Mouse (Mus musculus): ENCODE results near the gene Ghr.

The Ghr gene

DNA sequence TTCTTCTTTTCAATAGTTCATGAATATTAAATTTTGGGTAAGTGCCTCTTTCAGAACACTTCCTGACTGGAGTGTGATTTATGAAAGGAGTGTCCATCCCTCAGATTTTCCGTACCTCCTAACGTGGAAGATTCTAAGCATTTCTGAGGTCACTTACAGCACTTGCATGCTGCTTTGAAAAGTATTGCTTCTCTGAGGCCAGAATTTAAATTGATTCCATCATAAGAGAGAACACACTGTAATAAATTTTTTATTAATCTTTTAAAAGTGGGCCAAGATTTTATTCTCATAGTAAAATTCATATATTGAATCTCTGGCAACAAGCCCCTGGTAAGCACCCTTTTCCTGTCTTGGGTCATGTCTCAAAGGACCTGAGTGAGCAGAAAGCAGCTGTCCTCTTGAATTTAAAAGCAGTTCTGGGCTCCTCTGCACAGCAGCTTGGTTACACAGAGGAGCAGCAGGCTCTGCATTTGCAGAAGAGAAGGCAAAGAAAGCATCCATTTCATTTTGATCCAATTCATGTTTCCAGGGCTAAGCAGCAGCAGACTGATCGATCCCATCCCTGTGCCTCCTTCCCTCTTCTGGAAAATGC lies 46.9 kb downstream of the Ghr start:
- CTCF ChIA-PET, result no interaction called here

DNA sequence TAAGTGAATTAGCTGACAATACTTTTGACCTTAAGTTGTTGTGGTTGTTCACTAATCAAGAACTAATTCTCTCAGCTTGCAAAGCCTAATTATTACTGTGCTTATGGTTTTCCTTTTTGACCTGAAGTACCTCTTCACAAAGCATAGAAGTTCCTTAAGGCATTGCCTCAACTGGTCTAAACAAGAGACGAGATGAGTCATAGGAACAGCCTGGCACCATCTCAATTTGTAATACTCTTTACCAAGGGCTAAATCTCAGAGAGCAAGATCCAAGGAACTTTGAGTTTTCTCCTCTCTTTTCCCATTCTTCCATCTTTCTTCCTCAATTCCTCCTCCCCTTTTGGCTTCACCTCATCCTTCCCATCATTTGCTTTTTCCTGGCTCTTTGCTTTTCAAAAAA lies 69.3 kb downstream of the Ghr start:
- CTCF ChIA-PET, result interaction anchor here (0.5 kb wide), 1 partner anchor 71 kb away, joined by 3 read pairs; no protein-coding TSS in a partner anchor

DNA sequence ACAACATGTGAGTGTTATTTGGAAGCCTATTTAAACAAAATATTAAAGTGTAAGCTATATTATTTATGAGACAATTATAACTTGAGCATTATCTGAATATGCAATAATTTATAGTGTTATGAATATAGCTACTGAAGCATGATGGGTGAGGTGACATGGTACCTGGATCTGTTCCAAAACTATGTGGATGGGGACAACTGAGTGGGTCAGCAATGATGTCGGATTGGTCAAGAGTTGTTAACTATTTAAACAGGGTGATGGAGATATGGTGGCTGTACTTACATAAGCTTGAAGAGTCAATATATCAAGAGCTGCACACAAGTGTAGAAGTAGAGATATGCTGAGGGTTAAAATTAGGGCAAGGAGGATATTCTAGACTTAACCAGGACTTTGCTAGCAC lies 70.9 kb downstream of the Ghr start:
- CTCF ChIA-PET, result no interaction called here

DNA sequence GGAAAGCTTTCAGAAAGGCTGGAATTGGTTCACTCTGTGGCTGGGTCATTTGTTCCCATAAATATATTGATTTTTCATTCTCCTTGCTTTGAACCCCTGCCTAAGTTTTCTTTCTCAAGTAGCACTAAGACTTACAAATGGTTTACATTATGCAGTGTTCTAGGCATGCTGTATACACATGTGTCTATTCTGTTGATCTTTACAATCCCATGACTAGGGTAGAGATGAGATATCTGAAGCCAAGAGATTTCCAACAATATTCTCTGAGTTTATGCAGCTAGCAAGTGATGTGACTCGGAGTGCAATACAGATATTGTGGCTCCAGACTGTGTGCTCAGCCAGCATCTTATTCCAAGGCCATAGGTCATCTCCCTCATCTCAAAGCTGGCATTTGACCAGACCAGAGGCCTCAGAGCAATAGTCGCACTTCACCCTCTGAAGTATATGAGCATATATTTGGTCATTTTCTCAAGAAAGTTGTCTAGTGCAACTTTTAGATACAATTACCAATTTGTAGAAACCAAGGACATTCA lies 71.6 kb downstream of the Ghr start:
- CTCF ChIA-PET, result no interaction called here

DNA sequence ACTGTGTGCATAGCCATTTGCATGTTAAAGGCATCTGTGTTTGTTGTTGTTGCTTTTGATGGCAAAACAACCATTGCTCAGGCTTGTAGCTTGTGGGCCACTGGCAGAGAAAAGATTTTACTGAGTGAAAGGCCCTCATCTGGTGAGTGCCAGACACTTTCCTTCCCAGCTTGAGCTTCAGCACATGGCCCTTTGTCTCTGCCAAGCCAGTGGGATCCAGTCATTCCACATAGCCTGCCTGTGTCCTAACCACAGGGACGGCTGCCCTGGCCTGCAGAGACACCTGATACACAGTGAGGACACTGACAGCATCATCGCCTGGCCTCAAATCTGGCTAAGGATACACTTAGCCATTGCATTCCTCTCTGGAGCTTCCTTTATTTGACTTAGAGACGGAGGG lies 74.2 kb downstream of the Ghr start:
- CTCF ChIA-PET, result no interaction called here

DNA sequence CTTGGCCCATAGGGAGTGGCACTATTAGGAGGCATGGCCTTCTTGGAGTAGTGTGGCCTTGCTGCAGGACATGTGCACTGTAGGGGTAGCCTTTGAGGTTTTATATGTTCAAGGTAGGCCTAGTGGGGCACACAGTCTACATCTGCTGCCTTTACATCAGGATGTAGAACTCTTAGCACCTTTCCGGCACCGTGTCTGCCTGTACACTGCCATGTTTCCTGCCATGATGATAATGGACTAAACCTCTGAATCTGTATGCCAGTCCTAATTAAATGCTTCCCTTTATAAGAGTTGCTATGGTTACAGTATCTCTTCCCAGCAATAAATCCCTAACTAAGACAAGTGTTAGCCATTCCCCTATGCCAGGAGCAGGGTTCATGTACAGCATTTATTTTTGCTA lies 76.0 kb downstream of the Ghr start:
- CTCF ChIA-PET, result no interaction called here

DNA sequence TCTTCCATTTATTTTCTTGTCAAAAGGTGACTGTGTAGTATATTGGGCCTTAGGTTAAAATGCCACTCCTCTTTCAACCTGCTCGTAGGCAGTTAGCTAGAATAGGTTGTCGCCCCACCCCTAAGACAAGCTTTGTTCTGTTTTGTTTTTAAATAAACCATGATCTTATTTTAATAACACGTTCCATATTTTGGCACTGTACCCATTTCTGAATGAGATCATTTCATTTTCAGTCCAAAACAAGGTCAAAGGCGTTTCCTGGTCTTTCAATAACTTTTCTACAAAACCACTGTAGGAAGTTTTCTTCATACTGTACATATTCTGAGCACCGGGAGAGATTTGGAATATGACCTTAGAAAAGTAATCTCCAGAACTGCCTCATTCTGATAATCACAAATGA lies 78.6 kb downstream of the Ghr start:
- CTCF ChIA-PET, result no interaction called here

DNA sequence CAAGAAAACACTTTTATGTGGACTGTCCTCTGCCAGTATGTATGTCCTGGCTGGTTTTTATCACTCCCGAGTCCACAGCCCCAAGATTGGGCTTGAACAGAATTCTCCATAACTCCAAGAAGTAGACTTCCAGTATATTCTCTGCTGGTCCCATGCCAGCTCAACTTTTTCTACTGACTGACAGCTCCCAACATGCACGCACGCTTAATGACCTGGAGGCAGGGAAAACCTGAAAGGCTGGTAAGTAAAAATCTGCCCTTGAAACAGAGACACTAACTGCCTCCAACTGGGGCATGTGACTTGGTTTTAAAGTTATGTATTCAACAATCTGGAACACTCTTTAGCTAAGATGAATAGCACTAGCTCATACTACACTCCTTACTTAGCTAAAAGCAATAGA lies 81.6 kb downstream of the Ghr start:
- CTCF ChIA-PET, result no interaction called here

DNA sequence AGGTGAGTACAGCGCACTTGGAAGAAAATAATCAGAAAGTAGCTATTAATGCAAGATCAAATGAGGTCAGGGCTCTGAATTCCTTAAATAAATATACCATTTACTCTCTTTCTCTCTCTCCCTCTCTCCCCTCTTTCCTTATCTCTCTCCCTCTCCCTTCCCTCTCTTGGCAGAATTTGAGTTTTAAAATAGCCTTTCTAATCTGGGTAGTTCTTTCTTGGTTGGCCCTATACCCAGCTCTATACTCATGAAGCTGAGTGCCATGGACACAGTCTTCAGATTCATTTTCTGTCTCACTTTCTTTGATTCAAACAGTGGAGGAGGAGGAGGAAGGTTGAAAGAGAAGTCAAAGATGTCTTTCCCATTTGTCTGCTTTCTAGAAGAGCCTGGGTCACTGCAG lies 84.3 kb downstream of the Ghr start:
- CTCF ChIA-PET, result no interaction called here

DNA sequence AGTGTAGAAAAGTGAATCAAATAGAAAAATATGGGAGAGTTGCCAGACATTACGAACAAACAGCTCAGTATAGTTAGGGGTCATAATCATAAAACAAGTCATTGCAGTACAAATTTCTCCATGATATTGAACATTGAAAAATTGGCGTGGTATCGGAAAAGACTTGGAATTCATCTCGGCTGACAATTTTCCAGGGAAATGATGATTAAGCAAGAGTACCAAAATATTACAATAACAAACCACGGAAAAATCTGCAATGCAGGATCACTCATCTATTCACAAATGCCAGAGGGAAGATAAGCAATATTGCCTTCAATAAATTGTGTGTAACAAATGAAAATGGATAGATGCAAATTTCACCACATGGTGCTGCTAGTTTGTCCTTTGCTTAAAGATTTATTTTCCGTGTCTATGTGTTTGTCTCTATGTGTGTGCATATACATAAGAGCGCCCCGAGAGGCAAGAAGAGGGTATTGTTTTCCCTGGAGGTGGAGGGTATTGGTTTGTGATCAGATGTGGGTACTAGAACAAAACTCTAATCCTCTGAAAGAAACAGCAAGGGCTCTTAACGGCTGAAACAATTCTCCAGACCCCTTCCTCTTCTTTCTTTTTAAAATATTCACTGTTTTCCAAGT lies 85.2 kb downstream of the Ghr start:
- CTCF ChIA-PET, result no interaction called here

DNA sequence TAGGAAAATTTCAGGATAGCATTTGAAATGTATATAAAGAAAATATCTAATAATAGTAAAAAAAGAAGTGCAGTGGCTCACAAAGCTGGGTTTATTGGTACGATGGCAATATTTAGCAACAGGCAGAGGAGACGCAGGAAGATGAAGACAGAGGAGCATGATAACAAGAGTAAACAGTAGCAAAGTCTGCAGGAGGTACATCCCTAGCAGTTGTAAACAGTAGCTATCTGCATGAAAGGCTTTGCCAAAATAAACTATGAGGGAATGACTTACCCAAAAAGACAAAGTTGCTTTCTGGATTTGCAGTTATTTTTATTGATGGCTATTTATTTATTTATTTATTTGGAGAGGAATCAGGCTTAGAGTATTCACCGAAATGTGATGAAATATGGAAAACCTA lies 92.4 kb downstream of the Ghr start:
- CTCF ChIA-PET, result no interaction called here

DNA sequence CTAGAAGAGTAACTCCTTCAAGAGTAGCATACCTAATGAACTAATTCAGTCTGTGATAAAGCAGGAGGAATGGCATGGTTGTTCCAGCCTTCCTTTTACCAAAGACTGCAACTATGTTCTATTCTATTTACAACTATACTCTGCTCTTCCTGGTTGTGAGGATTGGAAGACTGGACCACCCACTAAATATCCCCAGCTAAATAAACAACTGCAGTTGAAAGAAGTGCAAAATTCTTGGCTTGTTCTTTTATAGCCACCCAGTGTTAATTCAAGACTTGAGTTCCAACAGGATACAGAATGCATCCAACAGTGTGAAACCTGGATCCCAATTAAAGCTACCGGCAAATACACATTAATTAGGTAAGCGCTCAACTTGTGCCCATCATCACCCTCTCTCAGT lies 93.3 kb downstream of the Ghr start:
- CTCF ChIA-PET, result no interaction called here

DNA sequence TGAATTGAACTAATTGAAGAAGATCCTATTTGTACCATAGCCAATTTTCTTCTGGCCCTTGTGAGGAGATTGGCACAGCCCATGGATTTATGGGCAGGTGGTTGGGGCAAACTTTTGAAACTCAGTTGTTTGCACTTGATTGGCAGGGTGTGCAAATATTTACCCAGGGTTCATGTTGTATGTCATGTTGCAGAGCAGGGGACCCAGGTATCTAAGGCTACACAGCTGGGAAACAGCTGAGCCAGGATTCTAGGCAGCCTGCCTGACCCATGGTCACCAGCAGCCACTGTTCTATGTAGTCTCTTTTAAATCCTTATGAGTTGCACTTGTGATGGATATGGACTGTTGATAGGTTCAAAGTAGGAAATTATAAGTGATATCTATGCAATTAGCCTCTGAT lies 94.1 kb downstream of the Ghr start:
- CTCF ChIA-PET, result no interaction called here

DNA sequence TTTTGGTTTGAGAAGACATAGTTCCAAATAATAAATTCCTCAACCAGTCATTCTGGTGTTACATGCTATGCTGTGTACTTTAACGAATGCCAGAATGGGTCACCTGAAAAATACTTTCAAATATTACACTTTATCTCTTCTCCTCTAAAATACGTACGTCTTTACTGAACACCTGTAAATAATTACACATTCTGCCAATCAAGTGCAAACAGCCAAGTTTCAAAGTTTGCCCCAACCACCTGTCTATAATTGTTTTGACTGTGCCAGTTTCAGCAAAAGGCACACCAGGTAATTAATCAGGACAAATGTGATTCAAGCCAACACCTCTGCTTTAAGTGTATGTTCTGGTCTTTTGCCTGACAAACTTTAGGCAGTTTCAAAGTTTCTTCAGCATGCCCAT lies 94.7 kb downstream of the Ghr start:
- CTCF ChIA-PET, result no interaction called here

DNA sequence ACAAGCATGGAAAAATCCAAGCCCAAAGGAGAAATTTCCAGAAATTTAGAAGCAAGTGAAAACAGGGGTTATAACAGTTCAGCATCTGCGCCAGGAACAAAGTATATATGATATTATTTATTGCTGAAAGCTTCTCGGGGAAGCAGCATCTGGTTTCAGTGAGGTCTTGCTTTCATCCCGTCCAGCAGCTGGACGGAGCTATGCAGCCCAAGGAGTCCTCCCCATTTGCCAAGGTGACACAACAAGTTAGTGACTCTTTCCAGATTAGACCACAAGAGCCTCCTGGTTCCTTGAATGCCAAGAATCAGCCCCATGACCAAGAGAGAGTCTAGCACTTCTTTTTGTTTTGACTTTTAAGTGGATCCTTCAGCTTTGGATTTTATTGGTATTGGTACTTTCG lies 96.6 kb downstream of the Ghr start:
- CTCF ChIA-PET, result no interaction called here

DNA sequence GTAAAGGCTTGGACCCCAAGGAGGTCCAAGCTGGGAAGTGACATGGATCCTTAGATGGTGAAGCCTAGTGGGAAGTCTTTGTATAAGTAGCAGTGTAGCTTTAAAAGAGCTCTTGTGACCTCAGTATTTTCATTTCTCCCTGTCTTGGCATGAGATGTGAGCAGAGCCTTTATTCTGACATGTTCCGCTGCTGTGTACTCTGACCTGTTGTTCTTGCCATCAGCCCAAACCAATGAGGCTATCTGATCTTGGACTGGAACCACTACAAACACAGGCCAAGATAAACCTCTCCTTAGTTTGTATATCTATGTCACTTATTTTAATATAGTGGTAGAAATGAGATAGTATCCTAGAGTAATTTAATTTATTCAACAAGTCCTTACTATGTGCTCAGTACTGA lies 97.9 kb downstream of the Ghr start:
- CTCF ChIA-PET, result no interaction called here

DNA sequence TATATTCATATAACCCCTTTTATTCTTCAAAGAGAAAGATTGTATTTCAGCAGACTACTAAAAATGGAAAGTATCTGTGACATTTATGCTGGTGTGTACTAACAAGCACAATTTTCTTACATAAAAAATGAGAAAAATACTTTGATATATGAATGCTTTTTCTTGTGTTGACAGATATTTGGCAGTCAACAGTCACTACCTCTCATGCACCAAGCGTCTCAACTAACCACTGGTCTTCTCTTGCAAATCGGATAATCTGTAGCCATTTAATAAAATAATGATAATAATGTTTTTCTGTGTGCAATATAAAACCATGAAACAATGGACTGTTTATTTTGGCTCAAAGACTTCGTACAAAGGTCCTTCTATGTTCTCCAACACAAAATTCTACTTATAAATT lies 99.8 kb downstream of the Ghr start:
- CTCF ChIA-PET, result interaction anchor here (0.7 kb wide), 1 partner anchor 71 kb away, joined by 3 read pairs; no protein-coding TSS in a partner anchor

DNA sequence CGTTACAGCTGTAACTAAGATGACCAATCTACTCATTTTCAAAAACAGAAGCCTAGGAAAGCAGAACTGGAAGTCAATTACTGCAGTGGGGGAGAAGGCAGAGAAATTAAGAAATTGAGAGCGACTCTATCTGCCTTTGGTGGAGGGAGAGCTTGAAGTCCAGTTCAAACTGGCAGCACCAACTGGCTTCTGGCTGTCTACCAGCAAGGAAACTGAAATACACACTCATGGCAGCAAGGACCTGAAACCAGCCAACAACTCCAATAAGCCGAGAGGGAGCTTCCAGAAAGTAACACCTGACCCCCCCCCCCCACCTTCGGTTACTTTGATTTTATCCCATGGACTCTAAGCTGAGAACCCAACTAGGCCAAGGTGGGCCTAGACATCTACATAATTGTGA lies 114.1 kb downstream of the Ghr start:
- CTCF ChIA-PET, result no interaction called here

DNA sequence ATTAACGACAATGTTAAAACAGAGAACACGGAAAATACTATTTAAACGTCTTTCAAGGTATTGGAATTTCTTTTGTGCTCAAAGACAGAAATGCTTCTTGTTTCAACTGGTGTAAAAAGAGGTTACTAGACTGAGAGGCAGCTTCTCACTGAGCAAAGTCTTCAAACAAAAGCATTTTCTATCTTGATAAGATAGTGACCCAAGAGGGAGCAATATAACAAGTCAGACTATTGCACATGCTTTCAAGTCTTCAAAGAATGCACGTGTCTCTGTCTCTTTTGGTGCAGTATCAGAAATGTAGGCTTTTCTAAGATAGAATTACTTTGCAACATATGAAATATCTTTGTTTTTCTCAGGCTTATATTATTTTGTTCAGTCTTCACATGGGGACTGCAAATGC lies 116.7 kb downstream of the Ghr start:
- CTCF ChIA-PET, result no interaction called here

DNA sequence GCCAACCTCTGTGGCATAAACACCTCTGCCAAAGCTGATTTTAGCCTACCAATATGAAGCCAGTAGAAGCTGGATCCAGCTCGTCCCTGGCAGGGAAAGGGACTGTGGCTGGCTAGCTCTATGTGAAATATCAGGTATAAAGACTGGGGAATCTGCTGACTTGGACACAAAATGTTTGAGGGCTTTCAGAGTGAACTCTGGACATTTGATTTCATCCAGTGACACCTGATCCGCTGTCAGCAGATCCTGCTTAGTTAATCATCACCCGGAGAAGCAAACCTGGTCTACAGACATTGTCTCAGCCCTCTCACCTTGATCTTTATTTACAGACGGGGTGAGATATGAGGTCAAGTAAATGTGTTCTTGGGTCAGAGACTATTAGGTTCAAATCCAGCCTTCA lies 118.5 kb downstream of the Ghr start:
- CTCF ChIA-PET, result no interaction called here

DNA sequence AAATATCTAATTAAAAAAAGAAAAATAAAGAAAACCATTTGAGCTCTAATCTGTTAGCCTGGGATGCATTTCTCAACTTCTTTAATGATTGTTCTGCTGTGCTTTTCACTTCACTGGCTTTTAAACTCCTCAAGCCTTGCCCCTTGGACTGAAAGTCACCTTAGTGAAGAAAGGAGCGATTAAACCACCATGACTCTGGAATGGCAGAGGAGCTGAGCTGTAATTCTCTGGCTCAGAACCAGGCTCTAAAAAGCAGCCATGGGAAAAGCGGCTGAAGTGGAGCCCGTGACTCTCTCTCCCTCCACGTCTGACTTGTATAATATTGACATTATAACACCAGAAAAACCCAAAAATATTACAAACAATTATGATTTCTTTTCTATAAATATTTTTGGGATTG lies 126.7 kb downstream of the Ghr start:
- CTCF ChIA-PET, result no interaction called here

DNA sequence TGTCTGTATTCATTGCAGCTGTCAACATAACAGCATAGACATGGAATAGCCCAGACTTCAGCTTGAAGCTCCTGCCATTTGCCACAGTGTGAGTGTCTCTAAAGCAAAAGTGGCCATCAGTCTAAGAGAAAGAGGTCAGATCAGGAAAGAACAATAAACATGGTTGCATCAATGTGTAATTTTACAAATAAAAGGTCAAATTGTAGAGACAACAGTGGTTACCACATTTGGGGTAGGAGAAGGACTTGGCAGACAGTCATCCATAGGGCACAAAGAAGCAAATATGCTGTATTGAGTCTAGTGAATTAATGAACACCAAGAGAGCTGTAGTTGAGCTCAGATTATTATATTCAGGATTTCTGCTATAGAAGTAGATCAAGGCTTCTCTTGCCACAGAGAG lies 127.7 kb downstream of the Ghr start:
- CTCF ChIA-PET, result no interaction called here

DNA sequence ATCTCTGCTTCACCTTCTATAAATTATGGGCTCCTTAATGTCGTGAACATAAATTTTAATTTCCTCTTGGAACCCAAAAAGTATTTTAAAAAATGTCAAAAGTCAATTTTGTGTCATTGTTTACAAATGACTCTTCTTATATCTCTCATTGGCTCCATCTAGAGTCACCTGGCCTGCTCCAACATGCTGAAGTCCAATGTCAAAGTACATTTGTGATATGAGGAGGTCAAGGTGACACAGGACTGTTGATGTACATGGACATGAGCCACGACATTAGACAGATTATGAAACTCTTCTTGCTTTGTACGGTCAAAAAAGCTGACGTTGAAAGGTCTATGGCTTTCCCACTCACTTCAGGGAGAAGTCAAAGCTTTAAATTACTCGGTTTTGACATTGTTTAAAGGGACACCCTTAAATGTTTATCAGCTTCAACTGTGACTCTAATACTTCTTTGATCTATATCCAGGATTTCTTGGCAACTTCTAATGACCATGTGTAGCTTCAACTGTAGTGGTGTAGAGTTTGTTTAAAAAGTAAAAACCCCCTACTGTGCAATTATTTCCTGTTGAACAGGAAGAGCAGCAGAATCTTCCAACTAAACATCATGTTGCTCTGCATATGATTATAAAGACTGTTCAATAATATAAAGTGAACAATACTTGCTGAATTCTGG lies 131.1 kb downstream of the Ghr start:
- CTCF ChIA-PET, result no interaction called here

DNA sequence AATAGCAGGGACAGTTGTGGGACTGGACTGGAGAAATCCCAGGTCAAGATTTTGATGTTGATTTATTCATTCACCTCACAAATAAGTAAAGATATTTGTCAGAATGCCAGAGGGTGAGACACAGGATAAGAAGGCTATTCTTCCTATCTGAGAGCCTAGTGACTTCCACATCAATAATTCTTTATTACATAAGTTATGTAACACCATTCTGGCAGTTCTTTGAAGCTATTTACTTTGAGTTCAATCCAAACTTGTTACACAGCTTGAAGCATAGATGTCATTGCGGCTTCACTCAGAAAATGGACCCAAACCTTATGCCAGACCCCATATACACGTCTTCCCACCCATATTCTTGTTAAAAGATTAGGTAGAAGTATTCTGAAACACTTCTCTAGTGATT lies 133.7 kb downstream of the Ghr start:
- CTCF ChIA-PET, result no interaction called here
